Mouse (Mus musculus): ENCODE data around the gene Zfp212.
"Not testable (repeated sequence)": the region's sequence is repeated elsewhere in the genome, so short reads cannot be mapped to it uniquely, and the experiment has no call there.

Gene Zfp212

DNA sequence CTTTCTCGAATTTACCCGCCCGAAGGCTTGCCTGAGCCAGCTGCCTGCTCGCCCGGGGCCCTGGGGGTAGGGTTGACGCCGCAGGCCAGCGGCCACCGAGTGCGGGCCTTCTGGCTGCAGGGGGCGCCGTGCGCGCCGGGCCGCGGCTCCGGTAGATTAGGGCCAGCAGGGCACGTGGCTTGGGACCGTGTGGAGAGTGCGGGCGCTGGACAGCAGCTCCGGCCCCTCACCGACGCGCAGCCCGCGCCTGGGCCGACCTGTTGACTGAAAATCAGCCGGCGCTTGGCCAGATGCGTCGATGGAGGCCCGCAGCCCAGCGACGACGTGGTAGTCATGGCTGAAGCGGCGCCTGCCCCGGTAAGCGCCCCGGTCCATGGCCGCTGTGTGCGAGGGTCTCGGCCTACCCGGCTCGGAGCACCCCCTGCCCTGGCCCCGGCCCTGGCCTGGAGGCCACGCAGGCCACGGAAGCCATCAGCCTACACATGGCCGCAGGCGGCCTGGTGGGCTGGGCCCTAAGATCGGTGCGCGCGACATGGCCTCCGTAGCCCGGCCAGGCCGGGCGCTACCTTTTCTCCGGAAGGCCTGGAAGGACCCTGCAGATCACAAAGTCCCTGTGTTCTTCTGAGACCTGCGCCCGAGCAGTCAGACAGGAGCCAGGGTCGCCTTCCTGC is 22.9 kb downstream of the Zfp212 start:
- DNase-seq, result peak; percentile 65

DNA sequence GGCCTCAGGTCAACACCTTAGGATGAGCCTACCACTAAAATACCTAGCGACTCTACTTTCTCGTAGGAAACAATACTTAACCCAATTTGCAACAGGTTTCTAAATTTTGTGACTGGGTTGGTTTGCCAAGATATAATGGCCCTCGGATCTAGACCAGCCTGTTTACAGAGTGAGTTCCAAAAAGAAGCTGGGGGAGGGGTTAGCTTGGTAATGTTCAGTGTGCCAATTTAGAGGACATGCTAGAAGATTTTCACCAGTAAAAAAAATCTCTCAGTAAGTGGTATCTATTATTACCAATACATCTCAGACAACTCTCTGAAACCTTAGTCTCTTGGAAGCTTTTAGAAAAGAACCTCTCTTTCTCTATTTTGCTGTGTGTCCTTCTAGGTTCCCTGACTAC is 23.4 kb downstream of the Zfp212 start:
- DNase-seq, result no peak

DNA sequence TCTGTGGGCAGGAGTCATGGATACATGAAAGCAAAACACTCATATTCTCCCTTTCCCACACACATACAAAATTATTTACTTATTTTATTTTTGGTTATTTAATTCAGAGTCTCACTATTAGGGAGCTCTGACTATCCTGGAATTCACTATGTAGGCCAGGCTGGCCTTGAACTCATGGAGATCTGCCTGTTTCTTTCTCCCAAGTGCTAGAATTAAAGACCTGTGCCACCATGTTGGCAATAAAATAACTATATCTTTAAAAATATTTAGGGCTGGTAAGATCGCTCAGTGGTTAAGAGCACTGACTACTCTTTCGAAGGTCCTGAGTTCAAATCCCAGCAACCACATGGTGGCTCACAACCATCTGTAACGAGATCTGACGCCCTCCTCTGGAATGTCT is 27.1 kb downstream of the Zfp212 start:
- no peak for DNase-seq

DNA sequence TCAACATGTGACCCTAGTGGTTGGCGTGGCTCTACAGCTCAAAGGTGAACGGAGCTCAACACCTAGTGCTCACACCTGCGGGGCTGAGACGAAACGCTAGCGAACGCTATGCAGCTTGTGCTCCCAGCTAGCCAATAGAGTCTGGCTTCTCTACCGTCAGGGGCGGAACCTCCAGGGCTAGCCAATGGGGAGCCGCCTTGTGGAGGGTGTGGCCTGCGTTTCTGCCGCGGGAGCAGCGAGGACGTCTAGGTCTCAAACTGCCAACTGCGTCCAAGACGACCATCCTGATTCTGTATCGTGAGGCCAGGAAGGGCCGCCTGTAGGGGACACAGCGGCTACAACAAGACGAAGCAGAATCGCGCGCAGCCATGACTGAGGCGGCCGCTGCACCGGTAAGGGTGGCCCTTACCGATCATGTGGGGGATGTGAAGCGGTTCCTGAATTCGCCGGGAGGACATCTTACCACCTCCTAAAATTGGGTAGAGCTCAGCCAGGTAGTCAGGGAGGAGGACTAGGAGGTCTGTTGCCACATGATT is 33.0 kb downstream of the Zfp212 start, which contains the start of gene Zfp956:
Zfp956 (plus strand) TSS at position 200 of the 536 bp plus-strand sequence.
- DNase-seq, result peak; percentile 96

DNA sequence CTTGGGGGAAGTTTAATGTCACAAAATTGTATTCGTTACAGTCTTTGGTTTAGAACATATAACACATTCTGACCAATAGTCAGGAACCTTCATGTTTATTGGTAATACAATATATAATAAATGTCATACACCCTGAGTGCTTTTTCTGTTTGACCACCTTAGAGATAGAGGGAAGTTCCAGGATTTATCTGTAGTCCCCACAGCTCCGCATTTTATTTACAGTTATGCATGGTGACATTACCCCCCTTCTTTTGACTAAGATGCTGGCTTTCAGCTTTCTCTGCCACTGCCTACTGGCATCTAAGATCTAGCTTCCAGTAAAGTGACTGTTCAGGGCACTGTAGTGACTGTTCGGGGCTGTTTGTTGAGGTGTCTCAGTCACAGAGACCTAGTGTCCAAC is 34.1 kb downstream of the Zfp212 start:
- DNase-seq, result no peak

DNA sequence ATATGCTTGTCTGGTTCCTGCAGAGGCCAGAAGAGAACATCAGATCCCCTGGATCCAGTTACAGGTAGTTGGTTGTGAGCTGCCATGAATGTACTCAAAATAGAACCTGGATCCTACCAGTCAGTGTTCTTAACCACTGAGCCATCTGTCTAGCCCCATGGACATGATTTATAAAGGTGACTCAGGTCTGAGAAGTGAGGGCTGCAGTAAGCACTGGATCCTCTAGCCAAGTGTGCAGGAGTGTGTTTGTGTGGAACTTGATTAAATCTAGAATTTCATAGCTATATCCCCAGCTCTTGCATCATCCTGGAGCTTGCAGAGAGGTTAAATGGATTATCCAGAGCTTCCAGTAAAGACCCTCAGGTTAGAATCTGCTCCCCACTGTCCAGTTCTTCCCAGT is 37.5 kb downstream of the Zfp212 start:
- DNase-seq, result no peak

DNA sequence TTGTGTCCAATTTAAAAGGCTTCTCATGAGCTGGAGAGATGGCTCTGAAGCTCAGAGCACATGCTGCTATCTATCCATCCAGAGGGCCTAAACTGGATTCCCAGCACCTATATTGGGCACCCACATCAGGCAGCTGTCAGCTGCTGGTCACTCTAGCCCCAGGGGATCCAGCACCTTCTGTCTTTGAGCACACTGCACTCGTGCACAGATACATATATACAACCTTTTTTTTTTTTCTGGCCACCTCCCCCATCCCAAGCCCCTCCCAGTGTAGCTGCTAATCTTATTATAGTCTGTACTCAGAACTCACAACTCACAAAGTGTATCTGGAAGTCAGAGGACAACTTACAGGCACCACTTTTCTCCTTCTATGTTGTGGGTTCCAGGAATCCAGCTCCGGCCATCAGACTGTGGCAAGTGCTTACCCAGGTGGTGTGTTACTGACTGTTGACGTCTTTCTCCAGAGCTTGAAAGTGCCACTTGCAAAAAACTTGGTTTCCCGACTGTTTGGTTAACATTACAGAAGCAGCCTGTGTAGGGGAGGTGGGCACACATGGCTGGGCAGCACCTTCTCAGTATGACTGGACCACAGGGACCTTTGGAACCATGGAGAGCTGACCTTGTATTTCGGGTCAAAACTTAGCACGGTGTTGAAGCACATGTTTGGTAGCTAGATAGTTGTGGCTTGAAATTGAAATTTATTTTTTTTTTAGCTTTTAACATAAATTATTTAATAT is 40.6 kb downstream of the Zfp212 start:
- DNase-seq, result no peak

DNA sequence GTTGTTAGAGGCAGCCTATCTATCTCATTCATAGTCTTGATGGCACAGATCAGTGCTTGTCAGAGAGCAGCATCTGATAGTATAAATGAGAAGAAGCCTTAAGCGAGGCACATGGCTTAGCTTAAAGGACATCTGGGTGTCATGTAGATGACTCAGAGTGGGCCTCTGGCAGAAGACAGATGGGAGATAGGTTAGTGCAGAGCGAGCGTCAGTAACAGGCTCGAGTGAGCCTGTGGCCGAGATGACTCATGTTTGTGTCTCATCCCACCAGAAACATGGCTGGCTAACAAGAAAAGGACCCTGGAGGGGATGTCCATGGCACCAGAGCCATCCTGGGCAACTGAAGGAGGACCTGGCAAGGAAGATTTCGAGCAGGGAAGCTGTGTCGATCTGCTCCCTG is 42.8 kb downstream of the Zfp212 start:
- DNase-seq, result no peak

DNA sequence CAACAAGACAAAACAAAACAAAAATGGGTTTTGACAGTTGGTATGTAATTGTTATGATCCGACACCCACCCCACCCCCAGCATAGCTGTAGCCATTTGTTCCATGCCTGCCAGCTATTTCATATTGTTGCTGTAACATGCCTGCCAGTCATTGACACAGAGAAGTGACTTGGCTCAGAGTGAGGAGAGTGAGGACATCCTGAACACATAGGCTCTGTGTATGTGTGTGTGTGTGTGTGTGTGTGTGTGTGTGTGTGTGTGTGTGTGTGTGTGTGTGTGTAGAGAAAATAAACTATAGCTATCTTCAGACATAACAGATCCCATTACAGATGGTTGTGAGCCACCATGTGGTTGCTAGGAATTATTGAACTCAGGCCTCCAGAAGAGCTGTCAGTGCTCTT is 47.9 kb downstream of the Zfp212 start:
- not testable (repeated sequence) for DNase-seq

DNA sequence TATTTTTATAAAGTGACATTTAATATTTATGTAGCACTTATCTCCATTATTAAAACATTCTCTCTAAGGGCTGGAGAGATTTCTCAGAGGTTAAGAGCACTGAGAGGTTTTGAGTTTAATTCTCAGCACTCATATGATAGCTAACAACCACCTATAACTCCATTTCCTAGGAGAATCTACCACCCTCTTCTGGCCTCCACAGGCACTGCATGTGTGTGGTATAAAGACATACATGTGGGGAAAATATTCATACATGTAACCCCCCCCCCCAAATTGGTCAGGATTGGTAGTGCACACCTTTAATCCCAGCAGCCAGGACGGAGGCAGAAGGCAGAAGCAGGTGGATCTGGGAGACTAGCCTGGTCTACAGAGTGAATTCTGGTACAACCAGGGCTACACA is 54.3 kb downstream of the Zfp212 start:
- no peak for DNase-seq

DNA sequence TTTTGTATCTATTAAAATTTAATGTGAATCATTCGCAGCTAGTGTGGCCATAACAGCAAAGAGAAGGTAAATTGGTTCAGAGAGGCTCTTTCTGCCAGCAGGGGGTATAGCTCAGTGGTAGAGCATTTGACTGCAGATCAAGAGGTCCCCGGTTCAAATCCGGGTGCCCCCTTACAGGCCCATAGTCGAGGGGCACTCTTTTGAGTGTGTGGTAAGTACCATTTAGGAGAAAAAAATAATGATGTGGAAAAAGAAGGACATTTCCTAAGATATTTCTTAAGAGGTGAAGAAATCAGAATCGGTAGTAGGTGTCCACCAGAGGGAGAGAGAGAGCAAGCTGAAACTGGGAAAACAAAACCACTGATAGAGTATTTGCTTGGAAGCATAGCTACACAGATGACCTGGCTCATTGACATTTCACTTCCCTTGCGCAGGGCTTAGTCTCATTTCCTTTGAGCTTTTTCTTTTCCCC is 58.7 kb downstream of the Zfp212 start:
- peak; percentile 76 for DNase-seq
